Mouse (Mus musculus) adipose tissue, adult 10 weeks (tissue): ENCODE measurements around the gene Rnf141. TPM values are rescaled to one million over a fixed set of nuclear protein-coding genes. Genes with fewer than 3 reads are reported as not detected.

Source experiments
- polyA plus RNA-seq: library from polyadenylated mRNA; stranded (reverse); fragments of 350-450 nt; fragmentation: Illumina TruSeq; extraction: RNeasy Lipid Tissue Mini Kit (QIAGEN cat#74804); gene quantifications from one replicate; pipeline ENCODE4 v1.2.3, GENCODE M21; 2014; ENCODE audit warnings: low read depth, low replicate concordance

Rnf141 gene
- 35.3 TPM for polyA plus RNA-seq

GRCm38 (mm10) chr7:110843916-110844874 is at the start of gene Rnf141:
TSS of gene Rnf141 (minus strand) at chr7:110844457.

GRCm38 (mm10) chr7:110862751-110863289 is 18.6 kb upstream of the Rnf141 start, which contains the start of gene Lyve1:
TSS of gene Lyve1 (minus strand) at chr7:110863239.

GRCm38 (mm10) chr7:110768001-110768400 is 76.3 kb downstream of the Rnf141 start, which contains the start of gene Ampd3:
TSS of gene Ampd3 (plus strand) at chr7:110768206.

Other genes starting within 250 kb of the Rnf141 start
- gene Sbf2, start 229.5 kb downstream of the Rnf141 start, polyA plus RNA-seq = 29.0 TPM
- 11.4 TPM for gene Adm, start 216.8 kb downstream of the Rnf141 start, polyA plus RNA-seq
- 21.4 TPM for gene Ampd3, start 76.3 kb downstream of the Rnf141 start, polyA plus RNA-seq
- 26.7 TPM for gene Lyve1, start 18.8 kb upstream of the Rnf141 start, polyA plus RNA-seq
- 17.5 TPM for gene Mrvi1, start 138.0 kb upstream of the Rnf141 start, polyA plus RNA-seq
- 24.5 TPM for gene Ctr9, start 184.5 kb upstream of the Rnf141 start, polyA plus RNA-seq
- gene Eif4g2, start 238.6 kb upstream of the Rnf141 start, polyA plus RNA-seq = 389 TPM